Mouse (Mus musculus): ENCODE measurements at regions not wholly inside any gene's neighbourhood (a gene's known extent, or its start where the extent isn't known, plus 50 kb on each side); places are given as distances from the start of the nearest gene placed in this dataset.
"Not testable (repeated sequence)": the region's sequence is repeated elsewhere in the genome, so short reads cannot be mapped to it uniquely, and the experiment has no call there.

- H3K27ac ChIP-seq (ENCODE audit: low read depth, low read length); H3K36me3 ChIP-seq (ENCODE audit: insufficient read depth, low read length); DNase-seq (ENCODE audit: low spot score); H3K9ac ChIP-seq (replicated peaks; ENCODE audit: low read length, poor library complexity, severe bottlenecking); H3K4me1 ChIP-seq (ENCODE audit: insufficient read depth, low read length); H3K9me3 ChIP-seq (ENCODE audit: low read length); H3K4me3 ChIP-seq (ENCODE audit: low read depth, low read length); ATAC-seq (ENCODE audit: low FRiP score); H3K27me3 ChIP-seq (ENCODE audit: insufficient read depth, low read length); H3K4me2 ChIP-seq (ENCODE audit: low read depth, low read length, poor library complexity, severe bottlenecking): not testable (repeated sequence)
- WGBS = 89% methylated on average over 8 of the region's 8 CpGs
These were observed 820.9 kb downstream of the Kcnt2 start for GRCm38 (mm10) chr1:141066830-141067229.

- no peaks in the 10 kb centered on the region for H3K4me1 ChIP-seq (ENCODE audit: insufficient read depth, low read length)
- no peak overlapping the region for H3K27ac ChIP-seq (ENCODE audit: low read depth, low read length)
- no peaks in the 10 kb centered on the region for H3K36me3 ChIP-seq (ENCODE audit: insufficient read depth, low read length)
- no peaks in the 10 kb centered on the region for H3K27me3 ChIP-seq (ENCODE audit: insufficient read depth, low read length)
- ATAC-seq (ENCODE audit: low FRiP score) (no peak), DNase-seq (ENCODE audit: low spot score) (no peak)
- no peak overlapping the region for H3K4me2 ChIP-seq (ENCODE audit: low read depth, low read length, poor library complexity, severe bottlenecking)
- no peaks in the 10 kb centered on the region for H3K9me3 ChIP-seq (ENCODE audit: low read length)
- 85% methylated on average over 1 of the region's 1 CpGs for WGBS
- no peak for TF ChIP-seq CTCF (IDR thresholded peaks at IDR 0.05)
- no peak overlapping the region for H3K9ac ChIP-seq (replicated peaks; ENCODE audit: low read length, poor library complexity, severe bottlenecking)
- H3K4me3 ChIP-seq (ENCODE audit: low read depth, low read length) = no peak overlapping the region
These were observed 851.6 kb downstream of the Kcnt2 start for GRCm38 (mm10) chr1:141097575-141097974.

DNA sequence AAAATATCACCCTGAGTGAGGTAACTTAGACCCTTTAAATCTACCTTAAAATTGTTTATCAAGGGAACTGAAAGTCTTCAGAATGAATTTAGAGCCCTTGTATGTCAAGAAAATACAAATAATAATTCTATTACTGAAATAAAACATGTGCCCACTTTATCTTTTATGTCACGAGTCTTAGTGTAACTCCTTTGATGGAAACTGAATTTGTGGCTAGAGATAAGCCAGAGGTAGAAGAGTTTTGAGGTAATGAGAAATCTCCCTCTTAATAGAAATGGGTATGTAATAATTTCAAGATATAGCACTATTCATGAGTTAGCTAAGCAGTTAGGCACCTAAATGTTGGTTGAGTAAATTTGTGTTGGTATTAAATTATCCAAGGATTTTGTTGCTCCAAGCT, 856.6 kb downstream of the Kcnt2 start:
- no peak for ATAC-seq (ENCODE audit: low FRiP score)
- H3K4me2 ChIP-seq (ENCODE audit: low read depth, low read length, poor library complexity, severe bottlenecking) = no peak overlapping the region
- no peaks in the 10 kb centered on the region for H3K36me3 ChIP-seq (ENCODE audit: insufficient read depth, low read length)
- 86% methylated on average over 1 of the region's 1 CpGs for WGBS
- H3K27me3 ChIP-seq (ENCODE audit: insufficient read depth, low read length) = no peaks in the 10 kb centered on the region
- H3K4me3 ChIP-seq (ENCODE audit: low read depth, low read length) = no peak overlapping the region
- TF ChIP-seq CTCF (IDR thresholded peaks at IDR 0.05) = no peak
- no peaks in the 10 kb centered on the region for H3K9me3 ChIP-seq (ENCODE audit: low read length)
- no peak for DNase-seq (ENCODE audit: low spot score)
- H3K27ac ChIP-seq (ENCODE audit: low read depth, low read length) = no peak overlapping the region
- H3K4me1 ChIP-seq (ENCODE audit: insufficient read depth, low read length) = no peaks in the 10 kb centered on the region
- no peak overlapping the region for H3K9ac ChIP-seq (replicated peaks; ENCODE audit: low read length, poor library complexity, severe bottlenecking)

DNA sequence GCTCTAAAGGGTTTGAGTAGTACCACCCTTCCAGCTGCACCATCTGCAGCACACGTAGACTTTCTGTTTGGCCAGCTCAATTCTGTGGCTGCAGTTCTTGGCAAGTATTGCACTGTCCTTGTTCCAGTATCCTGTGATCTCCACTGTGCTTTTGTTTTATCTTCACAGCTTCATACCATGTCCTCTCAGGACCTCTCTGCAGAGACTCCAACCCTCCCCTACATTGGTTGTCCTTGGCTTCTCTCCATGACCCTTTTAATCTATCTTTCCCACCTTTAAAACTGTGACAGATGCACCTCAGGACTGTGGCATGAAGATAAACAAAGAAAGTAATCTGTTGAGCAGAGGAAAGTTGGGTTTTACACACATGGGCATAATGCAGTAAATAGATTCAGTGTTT, 858.1 kb downstream of the Kcnt2 start:
- no peak for TF ChIP-seq CTCF (IDR thresholded peaks at IDR 0.05)
- Histone ChIP-seq H3K4me1 (ENCODE audit: insufficient read depth, low read length) (no peaks in the 10 kb centered on the region), H3K36me3 (ENCODE audit: insufficient read depth, low read length) (no peaks in the 10 kb centered on the region), H3K27ac (ENCODE audit: low read depth, low read length) (no peak overlapping the region), H3K4me3 (ENCODE audit: low read depth, low read length) (no peak overlapping the region), H3K9me3 (ENCODE audit: low read length) (no peaks in the 10 kb centered on the region), H3K27me3 (ENCODE audit: insufficient read depth, low read length) (no peaks in the 10 kb centered on the region), H3K4me2 (ENCODE audit: low read depth, low read length, poor library complexity, severe bottlenecking) (no peak overlapping the region), H3K9ac (replicated peaks; ENCODE audit: low read length, poor library complexity, severe bottlenecking) (no peak overlapping the region)
- DNase-seq (ENCODE audit: low spot score) (peak; percentile 30), ATAC-seq (ENCODE audit: low FRiP score) (no peak)
- 63% methylated on average over 1 of the region's 1 CpGs for WGBS

GRCm38 (mm10) chr1:141104633-141105032, 858.7 kb downstream of the Kcnt2 start:
- Histone ChIP-seq H3K4me3 (ENCODE audit: low read depth, low read length) (no peak overlapping the region), H3K9ac (replicated peaks; ENCODE audit: low read length, poor library complexity, severe bottlenecking) (no peak overlapping the region), H3K27ac (ENCODE audit: low read depth, low read length) (no peak overlapping the region), H3K36me3 (ENCODE audit: insufficient read depth, low read length) (no peaks in the 10 kb centered on the region), H3K27me3 (ENCODE audit: insufficient read depth, low read length) (no peaks in the 10 kb centered on the region), H3K9me3 (ENCODE audit: low read length) (no peaks in the 10 kb centered on the region), H3K4me1 (ENCODE audit: insufficient read depth, low read length) (no peaks in the 10 kb centered on the region), H3K4me2 (ENCODE audit: low read depth, low read length, poor library complexity, severe bottlenecking) (no peak overlapping the region)
- DNase-seq (ENCODE audit: low spot score) (no peak), ATAC-seq (ENCODE audit: low FRiP score) (no peak)
- TF ChIP-seq CTCF (IDR thresholded peaks at IDR 0.05) = no peak
- WGBS = 91% methylated on average over 2 of the region's 2 CpGs

- Histone ChIP-seq H3K4me1 (ENCODE audit: insufficient read depth, low read length) (no peaks in the 10 kb centered on the region), H3K9me3 (ENCODE audit: low read length) (no peaks in the 10 kb centered on the region), H3K4me2 (ENCODE audit: low read depth, low read length, poor library complexity, severe bottlenecking) (no peak overlapping the region), H3K27me3 (ENCODE audit: insufficient read depth, low read length) (no peaks in the 10 kb centered on the region), H3K4me3 (ENCODE audit: low read depth, low read length) (no peak overlapping the region), H3K27ac (ENCODE audit: low read depth, low read length) (no peak overlapping the region), H3K9ac (replicated peaks; ENCODE audit: low read length, poor library complexity, severe bottlenecking) (no peak overlapping the region), H3K36me3 (ENCODE audit: insufficient read depth, low read length) (no peaks in the 10 kb centered on the region)
- ATAC-seq (ENCODE audit: low FRiP score) (no peak), DNase-seq (ENCODE audit: low spot score) (peak; percentile 32)
- 33% methylated on average over 2 of the region's 2 CpGs for WGBS
- TF ChIP-seq CTCF (IDR thresholded peaks at IDR 0.05) = no peak
These were observed 891.0 kb downstream of the Kcnt2 start for GRCm38 (mm10) chr1:141136771-141137541.

DNA sequence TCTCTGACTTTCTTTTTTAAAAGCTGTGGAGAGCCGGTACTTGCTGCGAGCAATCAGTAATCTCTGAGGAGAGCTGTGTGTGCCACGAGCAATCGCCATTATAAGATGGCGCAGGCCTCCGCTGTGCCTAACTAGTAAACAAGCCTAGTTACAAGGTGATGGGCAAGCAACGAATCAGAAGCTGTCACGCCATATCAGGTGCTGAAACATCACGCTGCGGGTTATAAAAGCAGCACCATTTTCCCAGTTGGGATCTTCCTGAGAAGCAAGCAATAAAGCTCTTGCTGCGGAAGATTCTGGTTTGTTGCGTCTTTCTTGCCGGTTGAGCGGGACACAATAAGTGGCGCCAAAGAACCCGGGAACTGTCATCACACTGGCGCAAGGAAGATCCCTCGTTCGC, 894.2 kb downstream of the Kcnt2 start:
- ATAC-seq (ENCODE audit: low FRiP score); H3K4me1 ChIP-seq (ENCODE audit: insufficient read depth, low read length); H3K4me2 ChIP-seq (ENCODE audit: low read depth, low read length, poor library complexity, severe bottlenecking); H3K27ac ChIP-seq (ENCODE audit: low read depth, low read length); H3K4me3 ChIP-seq (ENCODE audit: low read depth, low read length); H3K36me3 ChIP-seq (ENCODE audit: insufficient read depth, low read length); H3K27me3 ChIP-seq (ENCODE audit: insufficient read depth, low read length); H3K9ac ChIP-seq (replicated peaks; ENCODE audit: low read length, poor library complexity, severe bottlenecking); DNase-seq (ENCODE audit: low spot score); H3K9me3 ChIP-seq (ENCODE audit: low read length): not testable (repeated sequence)
- 95% methylated on average over 19 of the region's 19 CpGs for WGBS
